Mouse (Mus musculus) erythroid progenitor cell, adult 5-6 weeks (primary cell): Measurements from ENCODE around the gene Pomt2. TPM values are rescaled to one million over a fixed set of nuclear protein-coding genes. Genes with fewer than 3 reads are reported as not detected.

Source experiments
- ATAC-seq: replicated peaks from 2 replicates; pipeline ENCODE4 v1.8.0; 2016; ENCODE audit warnings: moderate number of reproducible peaks, mild to moderate bottlenecking, moderate TSS enrichment, inconsistent platforms; ENCODE audit not compliant: poor library complexity, low FRiP score, severe bottlenecking
- total RNA-seq, 2 experiments: library from RNA; stranded (forward) in 1 of 2; stranded (reverse) in 1 of 2; fragments of 150-400 nt in 1 of 2; fragments of 186-747, 209-891 nt in 1 of 2; gene quantifications; 2 replicates each; pipeline versions ENCODE4 v1.2.3 to v1.2.4; 2015 to 2017; ENCODE audit warnings: low replicate concordance in 2 of 2

The Pomt2 gene
- total RNA-seq, 2 experiments from 2014 or later = 0.42 to 1.3 TPM

DNA sequence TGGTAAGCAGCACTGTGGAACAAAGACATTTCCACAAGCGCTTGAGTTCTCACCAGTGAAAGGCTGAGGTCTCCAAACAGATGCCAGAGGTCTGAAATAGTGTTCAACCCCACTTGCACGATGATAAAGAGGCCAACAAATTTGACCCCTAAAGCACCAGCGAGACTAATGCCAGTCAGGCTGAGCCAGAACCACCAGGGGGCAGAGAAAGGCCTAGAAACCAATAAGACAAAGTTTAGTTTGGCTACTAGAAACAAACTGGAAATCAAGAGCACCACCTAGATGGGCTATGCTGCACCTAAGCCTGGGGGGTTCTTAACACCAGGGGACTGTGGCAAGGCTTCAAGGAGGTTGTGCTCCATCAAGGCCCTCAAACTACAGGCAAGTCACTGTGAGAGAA, 16.1 kb downstream of the Pomt2 start:
- ATAC-seq = no peak

DNA sequence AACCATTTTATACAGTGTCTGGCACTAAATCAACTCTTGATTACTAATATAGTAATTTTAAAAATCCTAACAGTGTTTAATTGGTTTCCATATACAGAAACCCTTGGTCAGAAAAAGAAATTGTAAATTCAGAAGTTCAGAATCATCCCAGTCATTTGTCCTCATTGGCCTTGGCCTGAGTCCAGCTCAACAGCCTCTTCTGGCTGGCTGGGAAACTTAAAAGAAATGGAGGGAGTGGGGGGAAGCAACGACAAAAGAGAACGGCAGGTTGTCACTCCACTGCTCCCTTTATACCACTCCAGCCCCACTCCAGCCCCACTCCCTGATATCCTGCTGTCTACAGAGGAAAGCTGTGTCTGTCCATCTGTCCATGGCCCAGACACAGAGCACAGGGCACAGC, 16.6 kb downstream of the Pomt2 start:
- ATAC-seq = no peak

DNA sequence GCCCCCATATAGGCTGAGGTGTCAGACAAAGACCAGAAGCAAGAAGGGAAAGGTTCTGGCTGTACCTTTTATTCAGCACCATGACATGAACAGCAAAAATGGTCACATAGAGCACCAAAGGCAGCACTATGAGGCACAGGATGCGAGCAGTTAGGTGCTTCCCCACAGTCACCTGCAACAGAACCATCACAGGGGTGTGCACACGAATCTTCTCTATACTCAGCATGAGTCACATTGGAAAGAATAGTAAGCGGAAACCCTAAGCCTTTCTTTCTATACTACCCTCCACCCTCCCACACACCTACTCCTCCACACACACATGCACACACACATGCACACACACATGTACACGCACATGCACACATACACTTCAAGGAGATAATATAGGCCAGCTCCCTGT, 17.5 kb downstream of the Pomt2 start:
- no peak for ATAC-seq

DNA sequence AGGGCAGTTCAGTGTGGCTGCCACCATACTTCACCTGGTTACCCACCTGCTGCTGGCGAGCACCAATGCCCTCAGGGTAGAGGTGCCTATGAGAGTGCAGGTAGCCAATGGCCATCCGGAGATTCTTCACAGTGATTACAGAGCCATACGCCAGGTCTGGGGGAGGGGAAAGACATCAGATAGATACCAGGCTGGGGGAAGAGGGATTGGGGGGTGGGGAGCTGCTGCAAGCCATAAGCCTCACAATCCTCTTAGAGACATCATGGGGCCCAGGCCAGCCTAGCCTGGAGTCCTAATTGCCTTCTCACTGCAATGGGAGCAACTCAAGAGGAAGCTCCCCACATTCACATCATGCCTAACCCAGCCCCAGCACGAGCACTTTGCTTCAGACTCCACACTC, 20.5 kb downstream of the Pomt2 start:
- ATAC-seq = no peak

DNA sequence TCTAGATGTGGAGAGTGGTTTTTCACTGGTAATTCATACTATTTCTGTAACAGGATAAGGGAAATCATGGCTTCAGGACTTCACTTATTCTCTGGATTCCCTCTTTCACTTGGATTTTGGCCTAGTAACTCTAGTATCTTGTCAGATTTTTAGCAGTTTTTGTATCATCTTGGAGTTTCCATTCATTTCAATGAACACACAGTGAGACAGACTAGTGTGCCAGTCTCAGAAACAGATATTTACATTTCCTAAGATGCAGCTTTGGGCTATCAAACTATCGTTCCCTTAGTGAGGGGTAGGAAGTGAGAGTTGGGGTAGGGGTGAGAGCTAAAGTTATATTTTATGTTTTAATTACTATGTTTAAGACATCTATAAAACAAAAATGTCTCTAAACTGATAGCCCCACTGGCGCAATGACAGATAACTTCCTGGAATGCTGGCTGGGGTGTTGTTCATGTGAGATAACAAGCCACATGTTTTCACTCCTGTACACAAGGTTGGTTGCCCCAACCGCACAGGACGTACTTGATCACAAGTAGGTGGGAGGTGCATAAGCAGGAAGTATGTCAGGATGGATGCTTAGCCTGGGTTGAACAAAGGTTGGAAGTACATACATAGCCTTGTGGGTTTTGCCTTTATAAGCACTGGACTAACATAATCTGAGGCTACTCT, 25.7 kb downstream of the Pomt2 start:
- peak; percentile 92 for ATAC-seq

DNA sequence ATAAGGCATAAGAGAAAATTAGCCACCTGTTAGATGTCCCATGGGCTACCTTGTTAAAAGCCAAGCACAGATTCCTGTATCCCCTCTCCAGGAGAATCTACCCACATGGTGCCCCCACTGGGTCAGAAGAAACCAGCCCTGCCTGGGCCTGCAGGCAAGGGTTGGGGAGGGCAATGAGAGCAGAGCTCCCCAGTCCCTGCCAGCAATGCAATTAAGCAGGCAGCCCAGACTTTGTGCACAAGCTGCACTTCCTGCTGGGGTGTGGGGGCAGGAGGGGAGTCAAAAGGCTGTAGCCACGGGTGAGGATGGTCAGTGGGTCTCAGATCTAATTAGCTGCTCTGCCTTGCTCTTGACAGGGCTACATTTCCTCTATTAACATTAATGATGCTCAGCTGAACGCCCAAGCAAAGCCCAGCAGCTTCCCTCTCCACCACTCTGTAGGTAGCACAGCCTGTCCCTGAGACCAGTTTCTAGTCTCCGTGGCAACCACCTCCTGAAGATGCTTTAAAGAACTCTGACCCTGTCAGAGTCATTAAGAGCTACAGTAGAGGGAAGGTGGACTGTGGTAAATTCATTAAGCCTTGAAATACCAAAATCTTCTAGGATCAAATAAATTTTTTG, 40.3 kb downstream of the Pomt2 start:
- ATAC-seq = no peak

DNA sequence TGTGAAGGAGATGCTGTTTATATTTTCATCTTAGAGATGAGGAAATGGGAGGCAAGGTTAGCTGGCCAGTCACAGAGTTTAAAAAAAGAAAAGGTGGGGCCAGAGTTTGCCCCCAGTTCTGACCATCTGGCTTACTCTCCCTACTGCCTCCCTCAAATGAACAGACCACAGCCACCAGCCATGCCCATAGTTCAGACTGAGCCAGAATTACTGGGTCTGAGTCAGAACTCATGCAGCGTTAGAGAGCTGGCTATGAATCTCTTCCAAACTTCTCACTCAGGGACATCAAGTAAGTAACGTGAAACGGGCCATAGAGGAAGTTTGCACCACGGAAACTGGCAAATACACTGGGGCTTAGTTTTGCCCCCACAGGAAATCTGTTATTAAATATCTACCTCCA, 43.0 kb downstream of the Pomt2 start:
- ATAC-seq = no peak

DNA sequence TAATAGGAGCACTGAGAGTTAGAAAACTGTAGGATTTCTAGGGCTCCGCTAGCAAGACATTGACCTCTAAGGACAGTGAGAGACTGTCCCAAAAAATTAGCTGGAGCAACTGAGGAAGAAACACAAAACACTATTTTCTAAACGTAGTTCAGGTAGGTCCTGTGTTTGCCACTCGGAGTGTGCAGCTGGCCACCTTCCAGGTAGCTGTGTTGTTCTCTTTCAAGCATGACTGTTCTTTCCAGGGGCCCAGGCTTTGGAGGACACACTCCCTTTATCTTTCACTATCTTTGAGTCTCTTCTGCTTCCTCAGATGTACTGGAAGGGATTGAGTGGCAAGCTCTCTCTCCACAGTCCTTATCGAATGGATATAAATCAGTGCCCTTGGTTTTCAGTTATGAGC, 44.3 kb downstream of the Pomt2 start:
- no peak for ATAC-seq

DNA sequence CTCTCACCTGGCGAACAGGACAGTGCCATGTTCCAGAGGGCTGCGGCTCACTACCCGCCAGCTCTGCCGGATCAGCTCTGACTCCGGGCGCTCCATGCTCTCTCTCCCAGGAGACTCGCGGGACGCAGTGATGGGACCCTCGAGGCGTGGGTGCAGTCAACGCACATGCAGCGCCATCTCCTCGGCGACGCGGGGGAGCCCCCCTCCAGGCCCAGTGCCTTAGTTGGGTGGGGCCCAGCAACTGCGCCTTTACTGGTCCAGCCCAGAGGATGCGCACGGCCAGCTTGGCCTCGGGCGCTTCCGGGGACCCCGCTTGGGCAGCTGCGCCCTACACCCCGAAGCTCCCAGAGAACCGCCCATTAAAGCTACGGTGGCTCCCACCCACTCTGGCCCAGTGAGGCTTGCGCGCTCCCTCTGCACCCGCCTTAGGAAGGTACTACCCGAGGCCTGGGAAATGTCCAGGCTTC, 45.6 kb downstream of the Pomt2 start, which contains the start of gene Ngb:
TSS of gene Ngb (minus strand) at position 375 of the 467 bp plus-strand sequence.
- ATAC-seq = no peak

DNA sequence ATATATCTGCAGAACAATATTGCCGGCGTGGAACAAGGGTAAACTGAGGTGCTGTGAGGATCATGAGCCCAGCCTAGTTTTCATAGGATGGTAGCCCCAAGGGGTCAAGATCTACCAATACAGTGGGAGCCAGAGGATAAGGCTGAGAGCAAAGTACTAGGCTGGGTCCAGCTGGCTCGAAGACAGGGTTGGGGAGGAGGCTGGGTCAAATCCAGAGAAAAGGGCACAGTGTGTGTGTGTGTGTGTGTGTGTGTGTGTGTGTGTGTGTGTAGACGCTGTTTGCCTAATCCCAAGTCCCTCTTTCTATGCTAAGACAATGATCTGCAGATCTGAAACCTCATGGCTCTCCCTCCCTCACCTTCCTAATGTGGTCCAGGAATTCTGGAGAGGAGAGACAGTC, 47.4 kb downstream of the Pomt2 start:
- ATAC-seq = no peak

DNA sequence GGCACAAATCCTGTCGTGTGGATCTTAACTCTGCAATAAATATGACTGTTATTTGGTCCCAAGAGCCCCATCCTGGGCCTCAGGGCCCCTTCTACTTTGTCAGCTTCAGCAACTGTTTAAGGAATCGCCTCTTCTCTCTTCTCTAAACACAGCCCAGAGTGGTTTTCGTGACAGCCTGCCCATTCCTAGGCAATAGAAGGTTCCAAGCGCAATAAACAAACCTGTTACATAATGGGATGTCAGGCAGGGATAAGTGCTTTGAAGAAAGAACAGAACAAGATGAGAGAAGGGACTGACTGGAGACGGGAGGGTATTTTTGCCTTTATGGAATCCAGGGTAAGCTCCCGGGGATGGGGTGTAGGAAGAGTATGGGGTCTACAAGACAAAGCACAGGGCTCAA, 54.1 kb downstream of the Pomt2 start:
- ATAC-seq = no peak

DNA sequence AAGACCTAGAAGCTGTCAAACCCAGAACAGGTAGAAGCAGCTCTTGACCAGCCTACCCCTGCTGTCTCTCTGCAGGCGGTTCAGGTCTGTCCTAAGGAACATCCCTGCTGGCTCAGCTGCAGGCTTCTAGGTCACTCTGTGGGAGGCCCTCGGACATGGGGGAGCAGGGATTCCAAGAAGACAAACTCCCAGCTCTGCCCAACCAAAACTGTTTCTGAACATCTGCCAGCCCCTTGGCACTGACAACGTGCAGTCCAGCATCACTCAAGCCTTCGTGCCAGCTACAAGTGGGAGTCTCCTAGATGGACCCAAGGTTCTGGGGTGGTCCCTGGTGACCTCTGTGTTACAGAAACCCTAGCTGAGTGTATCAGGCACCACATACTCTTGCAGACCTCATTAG, 54.5 kb downstream of the Pomt2 start:
- no peak for ATAC-seq

DNA sequence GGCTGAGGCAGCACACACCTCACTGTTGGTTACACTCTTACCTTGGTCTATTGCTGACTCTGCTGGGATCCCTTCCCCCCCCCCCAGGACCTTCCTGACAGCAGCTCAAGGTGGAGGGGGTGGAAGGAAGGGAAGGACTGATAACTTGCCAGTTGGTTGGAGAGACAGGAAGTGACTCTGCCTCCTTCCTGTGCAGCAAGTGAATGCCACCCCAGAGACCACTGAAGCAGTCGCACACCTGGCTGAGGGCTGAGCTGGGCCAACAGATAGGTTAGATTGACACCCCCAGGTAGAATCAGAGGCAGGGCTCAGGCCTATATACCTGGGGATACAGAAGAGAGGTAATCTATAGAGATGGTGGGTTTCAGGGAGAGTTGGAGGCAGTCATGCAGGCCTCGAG, 55.9 kb downstream of the Pomt2 start:
- no peak for ATAC-seq

DNA sequence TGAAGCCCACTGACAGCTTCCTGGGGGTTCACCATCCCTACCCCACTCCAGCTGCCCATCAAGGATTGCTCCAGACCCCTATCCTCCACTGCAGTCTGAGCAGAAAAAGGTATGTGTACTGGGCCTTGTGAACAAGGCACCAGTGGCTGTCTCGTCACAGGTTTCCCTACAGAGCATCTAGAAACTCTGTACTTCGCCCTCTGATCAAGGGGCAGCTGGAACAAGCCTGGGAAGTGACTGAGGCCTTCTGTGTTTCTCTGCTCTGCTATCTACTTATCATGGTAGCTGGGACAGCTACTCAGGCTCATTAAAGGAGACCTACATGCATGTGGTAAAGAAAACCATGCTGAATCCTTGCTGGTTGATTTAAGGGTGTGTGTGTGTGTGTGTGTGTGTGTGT, 58.1 kb downstream of the Pomt2 start:
- no peak for ATAC-seq

DNA sequence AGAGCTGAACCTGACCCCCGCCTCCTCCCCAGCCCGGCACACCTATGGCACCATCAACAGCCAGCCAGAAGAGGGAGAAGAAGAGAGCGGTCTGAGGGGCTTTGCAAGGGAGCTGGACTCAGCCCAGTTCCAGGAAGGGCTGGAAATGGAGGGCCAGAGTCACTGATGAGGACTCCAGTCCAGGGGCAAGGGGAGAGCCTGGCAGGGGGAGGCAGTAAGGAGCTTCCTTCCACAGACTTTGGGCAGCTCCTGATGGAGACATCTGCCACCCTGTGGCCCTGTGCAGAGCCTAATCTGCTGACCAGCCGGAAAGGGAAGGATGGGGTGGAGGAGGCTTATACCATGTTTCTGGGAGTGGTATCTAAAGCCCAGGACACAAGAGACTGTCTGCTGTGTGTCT, 58.5 kb downstream of the Pomt2 start:
- ATAC-seq = no peak

DNA sequence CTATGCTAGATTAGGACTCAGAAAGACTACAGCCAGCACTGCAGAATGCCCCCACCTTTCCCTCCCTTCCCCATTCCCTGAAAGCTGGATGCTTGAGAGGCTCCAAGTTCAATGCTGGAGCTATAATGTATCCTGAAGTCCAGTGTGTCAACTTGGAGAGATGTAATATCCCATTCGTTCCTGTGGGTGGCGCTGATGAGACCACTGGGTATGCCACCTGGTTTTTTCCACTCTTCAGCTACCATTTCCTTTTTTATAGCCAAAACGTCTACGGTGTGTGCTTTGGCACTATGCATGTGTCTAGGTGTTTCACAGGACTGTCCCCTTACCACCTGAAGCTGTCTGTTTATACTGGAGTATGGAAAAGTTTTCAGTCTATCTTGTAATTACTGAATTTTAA, 59.4 kb downstream of the Pomt2 start:
- no peak for ATAC-seq

DNA sequence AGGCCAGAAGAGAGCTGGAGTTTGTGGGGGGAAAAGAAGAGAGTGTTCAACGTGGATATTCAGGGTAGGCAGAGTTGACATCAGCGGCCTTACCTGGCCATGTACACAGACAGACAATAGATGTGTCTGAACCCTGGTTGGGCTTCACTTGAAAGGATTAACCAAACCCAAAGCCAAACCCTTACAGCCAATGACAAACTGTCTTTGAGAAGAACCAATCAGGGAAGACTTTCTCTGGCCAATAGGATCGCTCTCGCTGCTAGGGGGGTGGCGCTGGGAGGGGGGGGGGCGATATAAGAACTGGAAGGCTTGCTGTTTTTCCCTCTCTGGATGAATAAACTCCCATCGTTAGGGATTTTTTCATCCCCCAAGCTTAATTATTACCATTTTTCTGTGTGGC, 60.5 kb downstream of the Pomt2 start:
- ATAC-seq = no peak

DNA sequence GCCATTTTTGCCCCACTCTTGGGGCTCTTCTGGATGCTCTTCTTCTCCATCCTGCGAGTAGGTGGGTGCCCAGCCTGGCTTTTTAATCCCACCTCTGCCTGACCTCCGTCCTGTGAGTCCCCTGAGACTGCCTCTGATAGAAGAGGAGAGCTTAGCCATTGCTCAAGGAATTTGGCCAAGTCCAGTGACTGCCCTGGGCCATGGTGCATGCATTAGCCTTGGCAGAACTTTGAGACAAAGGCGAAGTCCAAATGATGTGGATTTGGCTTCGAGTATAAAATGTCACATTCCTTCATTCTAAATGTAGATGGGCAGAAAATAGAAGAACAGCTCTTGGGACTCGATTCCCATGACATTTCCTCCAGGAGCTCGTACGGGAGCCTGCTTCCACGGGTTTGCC, 65.0 kb downstream of the Pomt2 start:
- no peak for ATAC-seq

DNA sequence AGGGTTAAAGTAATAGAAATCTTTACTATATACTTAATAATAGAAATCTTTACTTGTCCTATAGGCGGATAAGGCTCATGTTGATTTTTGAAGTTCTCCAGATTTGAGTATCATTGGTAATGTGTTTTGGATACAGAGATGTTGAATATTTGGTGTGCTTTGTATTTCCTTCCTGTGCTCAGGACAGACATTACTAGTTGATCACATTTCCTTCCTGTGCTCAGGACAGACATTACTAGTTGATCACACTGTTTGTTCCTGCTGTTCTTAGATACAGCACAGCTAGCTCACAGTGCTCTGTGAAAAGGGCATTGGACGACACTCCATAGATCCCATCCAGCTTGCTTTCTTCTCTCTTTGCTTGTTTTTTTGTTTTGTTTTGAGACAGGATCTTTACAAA, 71.2 kb downstream of the Pomt2 start:
- no peak for ATAC-seq

DNA sequence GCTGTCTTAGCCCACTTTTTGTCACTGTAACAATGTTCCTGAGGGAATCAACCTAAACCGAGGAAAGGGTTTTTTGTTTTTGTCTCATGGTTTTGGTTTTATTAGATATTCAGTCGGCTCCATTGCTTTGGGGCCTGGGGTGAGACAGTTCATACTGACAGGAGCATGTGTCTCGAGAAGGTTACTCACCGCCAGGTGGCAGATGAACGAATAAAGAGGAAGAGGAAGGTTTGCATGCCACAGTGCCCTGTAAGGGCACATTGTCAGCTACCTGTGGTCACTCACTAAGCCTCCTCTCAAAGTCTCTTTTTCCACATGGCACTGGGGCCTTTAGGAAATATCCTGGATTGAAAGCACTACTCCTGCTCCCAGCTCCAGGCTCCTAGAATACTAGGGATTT, 77.2 kb downstream of the Pomt2 start:
- no peak for ATAC-seq

DNA sequence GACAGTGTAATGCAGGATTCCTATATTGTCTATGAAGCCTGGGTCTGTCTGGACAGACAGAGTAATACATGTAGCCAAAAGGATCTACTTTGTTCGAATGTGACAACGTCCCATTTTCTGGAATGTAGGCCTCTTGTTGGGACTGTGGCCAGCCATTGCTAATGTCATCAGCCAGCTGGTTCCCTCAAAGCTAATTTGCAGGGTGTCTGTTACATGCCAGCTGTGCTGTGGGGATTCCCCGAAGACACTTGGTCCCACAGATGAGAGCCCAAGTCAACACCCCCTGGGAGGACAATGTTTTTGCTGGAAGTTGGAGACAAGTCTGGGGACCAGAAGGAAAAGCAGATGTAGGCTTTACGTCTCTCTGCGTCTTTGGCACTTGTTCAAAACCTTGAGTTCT, 81.3 kb downstream of the Pomt2 start:
- ATAC-seq = no peak

DNA sequence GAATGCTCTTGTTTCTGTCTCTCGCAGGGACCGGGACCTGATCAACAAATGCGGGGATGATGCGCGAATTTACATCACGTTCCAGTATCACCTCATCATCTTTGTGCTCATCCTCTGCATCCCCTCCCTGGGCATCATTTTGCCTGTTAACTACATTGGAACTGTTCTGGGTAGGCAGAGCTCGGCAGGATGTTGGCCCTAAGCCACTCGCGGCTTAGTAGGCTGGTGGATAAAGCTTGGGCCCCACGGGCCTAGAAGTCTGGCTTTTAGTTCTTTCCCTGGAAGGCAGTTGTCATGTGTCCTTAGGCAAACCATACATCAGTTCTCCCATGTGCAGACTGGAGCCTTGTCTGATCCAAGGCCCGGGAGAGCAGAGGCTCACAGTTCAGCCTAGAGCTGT, 82.3 kb downstream of the Pomt2 start:
- ATAC-seq = no peak
